Mouse (Mus musculus) megakaryocyte, embryonic 14.5 days (primary cell): ENCODE data around the gene Gtf2i.

ENCODE experiments used
- FLI1 ChIP-seq: IDR thresholded peaks from 2 replicates; pipeline ENCODE4 v1.6.1; 2012; ENCODE audit warnings: low read length, inconsistent platforms, mixed read lengths
- GATA1 ChIP-seq: IDR thresholded peaks from 3 replicates; pipeline ENCODE4 v1.6.1; 2012; ENCODE audit warnings: mixed read lengths, low read length, inconsistent platforms, borderline replicate concordance

DNA sequence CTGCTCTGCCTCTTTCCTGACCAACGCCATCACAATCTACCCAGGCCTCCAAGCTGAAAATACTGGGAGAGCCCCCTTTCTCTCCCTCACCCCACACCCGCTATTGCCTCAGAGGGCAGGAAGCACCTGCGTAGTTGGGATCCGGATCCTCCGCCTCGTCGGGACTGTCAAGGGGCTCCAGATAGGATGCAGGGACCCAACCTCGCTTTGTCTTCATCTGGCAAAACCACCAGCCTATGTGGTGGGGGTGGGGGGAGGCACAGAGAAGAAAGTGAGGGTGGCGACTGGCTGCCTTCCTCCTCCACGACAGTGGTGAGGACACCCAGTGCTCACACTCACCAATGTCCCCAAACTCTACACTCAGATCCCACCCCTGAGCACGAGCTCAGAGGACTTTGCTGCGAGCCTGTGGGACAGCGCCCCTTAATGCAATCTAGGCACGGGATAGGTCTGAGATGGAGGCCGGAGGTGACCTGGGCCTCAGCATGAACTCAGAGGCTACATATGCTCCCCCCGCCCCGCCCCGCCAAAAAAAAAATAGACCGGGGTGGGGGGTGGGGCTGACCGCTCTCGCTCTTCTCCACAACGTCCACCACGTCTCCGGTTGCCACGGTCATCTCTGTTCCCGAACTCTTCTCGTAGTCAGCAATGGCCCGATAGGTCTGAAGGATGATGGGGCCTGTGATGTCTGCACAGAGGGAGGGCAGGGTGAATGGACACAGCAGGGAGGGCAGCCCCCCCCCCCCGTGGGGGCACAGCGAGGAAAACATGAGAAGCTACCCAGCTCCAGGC, 89.3 kb downstream of the Gtf2i start:
- no peak for TF ChIP-seq GATA1
- no peak for TF ChIP-seq FLI1
